In genomic region chr2:146810695-146811094, GRCm38 (mm10) we compare ENCODE assay signal across 10 mouse cellular contexts. TPM values are rescaled to one million over a fixed set of nuclear protein-coding genes. Genes with fewer than 3 reads are reported as not detected.
DNase-seq lines count a peak whose midpoint lies in the region; ATAC-seq and TF ChIP-seq lines count a peak whose summit lies in the region.
"Had no signal": no experiment of that assay in that cellular context is flagged by ENCODE, and none has a peak within 500 bp of the region (broad histone marks: within the 10 kb centered on the region; RNA-seq: fewer than 3 reads in every experiment).

No protein-coding gene starts in this region.

- H3K4me3 ChIP-seq in limb, embryonic 14.5 days (replicated peaks; ENCODE audit: low read length): 0 out of 2 replicates have a peak overlapping the region, but pooled peaks have one; percentile 19
- peak overlapping the region; percentile 15; the same call in 1 of the 2 replicates for H3K4me3 ChIP-seq in stomach, postnatal 0 days (ENCODE audit: low read depth, low read length)

- no peak for TF ChIP-seq CTCF in stomach, postnatal 0 days (IDR thresholded peaks at IDR 0.05; ENCODE audit: low read depth)

- peak overlapping the region; percentile 81 for H3K27ac ChIP-seq in limb, embryonic 14.5 days (replicated peaks; ENCODE audit: low read depth, low read length)
- no peak overlapping the region for H3K27ac ChIP-seq in stomach, postnatal 0 days (replicated peaks)

- DNase-seq in adrenal gland, postnatal 10 days: peak; percentile 6
- DNase-seq in adrenal gland, postnatal 36 days: no peak
- DNase-seq in lung, adult 18-20 months: peak; percentile 9 to 15
- no peak for DNase-seq in lung, postnatal 14 days
- DNase-seq in limb, embryonic 14.5 days (ENCODE audit: low spot score): peak; percentile 86
- no peak for DNase-seq in stomach, postnatal 0 days (ENCODE audit: low spot score)
- no peak for DNase-seq in liver
- DNase-seq in gastrocnemius, postnatal 36 days: no peak
- DNase-seq: layer of hippocampus, postnatal 36 days; thymus, adult 18-20 months had no signal

- no peaks in the 10 kb centered on the region for H3K4me1 ChIP-seq in limb, embryonic 14.5 days (ENCODE audit: control insufficient read depth, insufficient read depth, low read length)
- no peaks in the 10 kb centered on the region for H3K4me1 ChIP-seq in stomach, postnatal 0 days (replicated peaks; ENCODE audit: control insufficient read depth, insufficient read depth)

- peak; percentile 80 for ATAC-seq in limb, embryonic 14.5 days (ENCODE audit: low FRiP score, low read depth)
- ATAC-seq in stomach, postnatal 0 days (ENCODE audit: low FRiP score, low TSS enrichment): no peak

- H3K36me3 ChIP-seq in limb, embryonic 14.5 days (ENCODE audit: control insufficient read depth, insufficient read depth, low read length): no peaks in the 10 kb centered on the region
- no peaks in the 10 kb centered on the region for H3K36me3 ChIP-seq in stomach, postnatal 0 days (ENCODE audit: control insufficient read depth, insufficient read depth, low read length)

- intact Hi-C loops in gastrocnemius, postnatal 36 days (cut with DNase I): no loop called here

- H3K27me3 ChIP-seq in limb, embryonic 14.5 days (ENCODE audit: control insufficient read depth, insufficient read depth, low read length): no peaks in the 10 kb centered on the region
- no peaks in the 10 kb centered on the region for H3K27me3 ChIP-seq in stomach, postnatal 0 days (ENCODE audit: control insufficient read depth, insufficient read depth, low read length)

- H3K9me3 ChIP-seq in limb, embryonic 14.5 days (ENCODE audit: control insufficient read depth, low read length): no peaks in the 10 kb centered on the region
- H3K9me3 ChIP-seq in stomach, postnatal 0 days (ENCODE audit: control insufficient read depth, low read length): no peaks in the 10 kb centered on the region

- no peak for TF ChIP-seq POLR2A in limb, embryonic 14.5 days (IDR thresholded peaks at IDR 0.05; ENCODE audit: borderline replicate concordance, extremely low read depth, insufficient read depth, insufficient read length)

- no peak overlapping the region for H3K9ac ChIP-seq in limb, embryonic 14.5 days (ENCODE audit: low read depth, low read length, severe bottlenecking)
- no peak overlapping the region for H3K9ac ChIP-seq in stomach, postnatal 0 days (ENCODE audit: low read length)

- 47% methylated on average over 13 of the region's 13 CpGs for WGBS in limb, embryonic 14.5 days
- 31% methylated on average over 13 of the region's 13 CpGs for WGBS in stomach, postnatal 0 days

- peak overlapping the region; percentile 46 for H3K4me2 ChIP-seq in limb, embryonic 14.5 days (replicated peaks; ENCODE audit: low read depth, low read length, severe bottlenecking)
- H3K4me2 ChIP-seq in stomach, postnatal 0 days (replicated peaks; ENCODE audit: low read depth): peak overlapping the region; percentile 43

- TF ChIP-seq EP300 in stomach, postnatal 0 days (optimal IDR thresholded peaks at IDR 0.05): no peak

RNA-seq across cellular contexts. Expression of gene Kiz, which starts 45.0 kb away (rescaled TPM):
- 10 to 100 TPM; 37.6 to 43.8 TPM for total RNA-seq in adrenal gland, postnatal 10 days (2021)
- total RNA-seq in adrenal gland, postnatal 36 days (2021): 10 to 100 TPM; 46.4 to 47.3 TPM
- 11.5 and 19.8 TPM in 2 replicates for polyA plus RNA-seq in limb, embryonic 14.5 days (2012; rRNA removed)
- polyA plus RNA-seq in limb, embryonic 14.5 days (2014; fragmentation: Nextera tagmentation; extraction: Ambion mirVana): 27.8 and 28.6 TPM in 2 replicates
- polyA plus RNA-seq in stomach, postnatal 0 days (2015; fragmentation: Nextera tagmentation; extraction: Ambion mirVana): 11.7 and 13.3 TPM in 2 replicates
- total RNA-seq in gastrocnemius, postnatal 36 days (2021): 10 to 100 TPM; 34.8 to 51.8 TPM

Comparison
In these comparisons a context has a peak if more than half of its experiments do, and no peak if none do; other contexts are left out.
1. DNase-seq: peak in adrenal gland, postnatal 10 days (single experiment), lung, adult 18-20 months (2 of 2) and limb, embryonic 14.5 days (single experiment); none in adrenal gland, postnatal 36 days (0 of 2), lung, postnatal 14 days (single experiment), stomach, postnatal 0 days (single experiment), liver (single experiment) and gastrocnemius, postnatal 36 days (0 of 2).